Mouse (Mus musculus): ENCODE data around the gene Ccdc91.

- TF ChIP-seq CTCF (IDR thresholded peaks at IDR 0.05; ENCODE audit: control insufficient read depth, insufficient read depth, insufficient replicate concordance, low read depth, low read length), result no peak
- no peak for TF ChIP-seq POLR2A (IDR thresholded peaks at IDR 0.05; ENCODE audit: control insufficient read depth, low read depth, low read length)
Measured at GRCm38 (mm10) chr6:147606666-147607065, 131.0 kb downstream of the Ccdc91 start.
